Mouse (Mus musculus): Measurements from ENCODE around the gene Myh6. TPM values are rescaled to one million over a fixed set of nuclear protein-coding genes. Genes with fewer than 3 reads are reported as not detected.
"Not testable (repeated sequence)": the region's sequence is repeated elsewhere in the genome, so short reads cannot be mapped to it uniquely, and the experiment has no call there.

The Myh6 gene
- polyA plus RNA-seq, 1 experiment from 2014 or later = 0.41 TPM

DNA sequence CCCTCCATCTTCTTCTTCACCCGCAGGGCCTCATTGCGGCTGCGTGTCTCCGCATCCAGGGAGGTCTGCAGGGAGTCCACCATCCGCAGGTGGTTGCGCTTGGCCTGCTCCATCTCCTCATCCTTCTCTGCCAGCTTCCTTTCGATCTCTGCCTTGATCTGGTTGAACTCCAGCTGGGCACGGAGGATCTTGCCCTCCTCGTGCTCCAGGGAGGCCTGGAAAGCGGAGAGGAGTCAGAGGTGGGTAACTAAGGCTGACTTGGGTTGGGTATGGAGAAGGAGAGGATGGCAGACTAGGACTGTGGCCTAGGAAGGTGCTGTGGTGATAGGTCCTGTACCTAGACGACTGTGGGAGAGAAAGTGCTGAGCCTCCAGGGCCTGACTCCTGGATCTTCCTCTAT is 19.7 kb downstream of the Myh6 start:
- not testable (repeated sequence) for H3K27me3 ChIP-seq (ENCODE audit: poor library complexity, severe bottlenecking); H3K4me3 ChIP-seq; H3K4me1 ChIP-seq; H3K36me3 ChIP-seq (replicated peaks); DNase-seq (ENCODE audit: extremely low spot score, low spot score); H3K27ac ChIP-seq; H3K9me3 ChIP-seq
- WGBS = 90% methylated on average over 11 of the region's 11 CpGs

DNA sequence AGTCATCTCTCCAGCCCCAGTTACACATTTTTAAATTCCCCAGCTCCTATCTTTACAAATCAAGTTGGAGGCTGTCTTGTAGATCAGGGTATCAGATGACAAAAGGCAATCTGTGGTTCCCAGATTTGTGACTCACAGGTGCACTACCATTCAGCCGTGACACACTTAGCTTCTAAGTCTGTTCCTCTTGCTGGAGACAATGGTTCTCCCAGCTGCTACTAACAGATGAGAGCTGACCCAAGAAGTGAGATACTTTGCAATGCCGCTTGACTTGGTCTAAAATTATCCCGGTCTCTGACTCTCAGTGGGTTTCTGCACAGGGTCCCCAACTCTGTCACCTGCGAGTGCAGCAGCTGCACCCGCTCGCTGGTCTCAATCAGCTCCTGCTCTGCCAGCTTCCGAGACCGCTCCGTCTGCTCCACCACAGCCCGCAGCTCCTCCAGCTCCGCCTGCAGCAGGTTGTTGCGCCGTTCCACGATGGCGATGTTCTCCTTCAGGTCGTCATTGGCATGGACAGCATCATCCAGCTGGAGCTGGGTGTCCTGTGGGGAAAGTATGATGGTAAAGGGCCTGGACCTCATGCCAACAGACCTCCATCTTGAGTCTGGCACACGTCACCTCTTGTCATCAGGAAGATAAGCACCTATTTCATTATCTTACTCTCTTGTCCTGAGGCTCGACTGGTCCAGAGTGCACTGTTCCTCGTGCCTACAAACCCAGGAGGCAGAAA is 20.6 kb downstream of the Myh6 start:
- no peak overlapping the region for H3K4me3 ChIP-seq
- H3K4me1 ChIP-seq = no peaks in the 10 kb centered on the region
- WGBS = 85% methylated on average over 19 of the region's 19 CpGs
- no peak overlapping the region for H3K27ac ChIP-seq
- no peaks in the 10 kb centered on the region; the same call in 1 of the 2 replicates for H3K27me3 ChIP-seq (ENCODE audit: poor library complexity, severe bottlenecking)
- DNase-seq (ENCODE audit: extremely low spot score, low spot score) = no peak
- H3K9me3 ChIP-seq = no peaks in the 10 kb centered on the region
- H3K36me3 ChIP-seq (replicated peaks) = no peaks in the 10 kb centered on the region

DNA sequence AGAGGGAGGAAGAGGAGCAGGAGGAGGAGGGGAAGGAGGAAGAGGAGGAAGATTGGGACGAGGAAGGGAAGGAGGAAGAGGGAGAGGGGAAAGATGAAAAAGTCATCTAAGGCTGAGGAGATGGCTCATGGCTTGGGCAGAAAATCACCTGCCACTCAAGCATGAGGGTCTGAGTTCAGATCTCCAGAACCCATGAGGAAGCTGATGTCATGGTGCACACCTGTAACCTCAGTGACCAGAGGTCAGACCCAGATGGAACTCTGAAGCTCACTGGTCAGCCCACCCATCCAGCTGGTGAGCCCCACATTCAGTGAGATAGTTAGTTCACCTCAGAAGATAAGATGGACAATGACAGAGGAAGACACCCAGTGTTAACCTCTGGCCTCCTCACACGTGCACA is 21.8 kb downstream of the Myh6 start:
- 73% methylated on average over 2 of the region's 2 CpGs for WGBS

DNA sequence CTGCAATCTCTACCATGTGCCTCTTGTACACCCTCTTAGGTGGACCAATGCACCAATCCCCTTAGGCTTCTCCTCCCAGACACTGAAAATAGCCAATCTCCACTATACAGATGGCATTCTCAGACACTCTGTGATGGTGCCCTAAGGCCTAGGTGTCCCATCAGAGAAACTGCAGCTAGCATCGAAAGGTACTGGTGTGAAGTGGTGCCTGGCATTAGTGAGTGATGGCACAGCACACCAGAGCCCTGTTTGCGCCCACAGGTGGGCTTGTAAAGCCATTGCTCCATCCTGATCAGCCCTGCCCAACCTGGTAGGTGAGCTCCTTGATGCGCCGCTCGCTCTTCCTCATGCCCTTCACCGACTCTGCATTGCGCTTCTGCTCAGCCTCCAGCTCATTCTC is 22.8 kb downstream of the Myh6 start:
- Histone ChIP-seq H3K36me3 (replicated peaks) (no peaks in the 10 kb centered on the region), H3K27me3 (ENCODE audit: poor library complexity, severe bottlenecking) (no peaks in the 10 kb centered on the region), H3K4me1 (0 out of 2 replicates have a peak, but pooled peaks cover 5% of the 10 kb centered on the region), H3K27ac (no peak overlapping the region), H3K4me3 (no peak overlapping the region), H3K9me3 (no peaks in the 10 kb centered on the region)
- DNase-seq (ENCODE audit: extremely low spot score, low spot score) = no peak
- WGBS = 92% methylated on average over 7 of the region's 7 CpGs

More for the DNA sequence above, 21.8 kb downstream of the Myh6 start:
- Histone ChIP-seq H3K36me3 (replicated peaks) (no peaks in the 10 kb centered on the region), H3K27ac (no peak overlapping the region), H3K27me3 (ENCODE audit: poor library complexity, severe bottlenecking) (no peaks in the 10 kb centered on the region; the same call in 1 of the 2 replicates), H3K9me3 (no peaks in the 10 kb centered on the region), H3K4me3 (no peak overlapping the region), H3K4me1 (no peaks in the 10 kb centered on the region)
- DNase-seq (ENCODE audit: extremely low spot score, low spot score) = no peak

DNA sequence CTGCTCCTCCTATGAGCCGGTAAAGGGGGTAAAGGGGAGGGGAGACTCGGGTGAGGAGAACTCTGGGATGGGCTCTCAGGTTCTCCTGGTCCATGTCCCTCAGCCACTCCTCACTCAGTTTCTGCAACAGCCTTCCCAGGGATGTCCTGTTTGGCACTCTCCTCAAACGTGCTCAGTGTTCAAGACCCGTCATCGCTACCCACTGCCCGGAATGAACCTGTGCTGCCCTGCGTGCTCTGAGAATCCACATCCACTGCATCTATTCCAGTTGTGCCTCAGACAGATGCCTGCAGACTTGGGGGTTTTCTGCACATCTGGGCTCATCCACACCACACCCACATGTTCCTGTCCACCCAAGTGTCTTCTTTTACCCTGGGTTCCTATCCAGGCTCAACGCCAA is 24.2 kb downstream of the Myh6 start:
- WGBS = 83% methylated on average over 8 of the region's 8 CpGs
- Histone ChIP-seq H3K9me3 (no peaks in the 10 kb centered on the region), H3K36me3 (replicated peaks) (no peaks in the 10 kb centered on the region), H3K27me3 (ENCODE audit: poor library complexity, severe bottlenecking) (no peaks in the 10 kb centered on the region), H3K27ac (no peak overlapping the region), H3K4me3 (no peak overlapping the region), H3K4me1 (0 out of 2 replicates have a peak, but pooled peaks cover 5% of the 10 kb centered on the region)
- DNase-seq (ENCODE audit: extremely low spot score, low spot score) = no peak

DNA sequence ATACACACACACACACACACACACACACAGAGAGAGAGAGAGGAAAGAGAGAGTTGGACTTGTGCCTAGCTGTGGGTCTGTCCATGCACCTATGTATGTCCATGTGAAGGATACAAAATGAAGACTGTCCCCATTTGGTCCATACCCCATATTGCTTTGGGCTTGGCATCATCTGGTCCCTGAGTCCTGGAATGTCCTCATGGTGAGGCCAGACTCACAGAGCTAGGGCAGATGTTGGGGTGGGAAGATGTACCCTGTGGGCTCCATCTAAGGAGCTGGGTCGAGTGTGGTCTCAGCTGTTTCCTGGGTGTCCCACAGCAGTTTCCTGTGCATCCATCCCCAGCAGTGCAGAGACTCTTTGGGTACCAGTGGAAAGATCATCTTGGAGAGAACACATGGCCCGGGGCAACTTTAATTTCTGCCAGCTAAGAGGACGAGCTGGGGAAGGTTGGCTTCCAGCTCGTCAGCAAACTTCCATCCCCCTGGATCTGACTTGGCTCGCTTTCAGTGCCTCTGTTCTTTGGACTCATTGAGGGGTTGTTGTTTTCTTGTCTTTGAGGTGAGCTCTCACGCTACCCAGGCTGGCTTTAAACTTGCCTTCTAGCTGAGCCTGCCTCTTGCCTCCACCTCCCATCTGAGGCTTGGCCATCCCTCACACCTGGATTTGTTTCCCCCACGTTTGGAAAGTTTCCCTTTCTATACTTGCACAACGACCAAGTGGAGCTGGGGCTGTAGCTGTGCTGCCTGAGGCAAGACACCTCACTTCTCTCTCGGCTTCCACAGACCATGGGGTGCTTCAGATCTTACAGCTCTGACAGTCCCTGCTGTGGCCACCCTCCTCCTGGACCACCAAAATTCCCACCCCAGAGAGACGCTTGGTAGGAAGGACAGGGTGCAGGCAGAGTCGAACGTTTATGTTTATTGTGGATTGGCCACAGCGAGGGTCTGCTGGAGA is 25.4 kb downstream of the Myh6 start:
- no peak overlapping the region for H3K27ac ChIP-seq
- no peak overlapping the region for H3K4me3 ChIP-seq
- H3K4me1 ChIP-seq = peaks cover 10% of the 10 kb centered on the region
- WGBS = 75% methylated on average over 13 of the region's 13 CpGs
- no peaks in the 10 kb centered on the region for H3K9me3 ChIP-seq
- H3K36me3 ChIP-seq (replicated peaks) = no peaks in the 10 kb centered on the region
- DNase-seq (ENCODE audit: extremely low spot score, low spot score) = no peak
- H3K27me3 ChIP-seq (ENCODE audit: poor library complexity, severe bottlenecking) = no peaks in the 10 kb centered on the region

DNA sequence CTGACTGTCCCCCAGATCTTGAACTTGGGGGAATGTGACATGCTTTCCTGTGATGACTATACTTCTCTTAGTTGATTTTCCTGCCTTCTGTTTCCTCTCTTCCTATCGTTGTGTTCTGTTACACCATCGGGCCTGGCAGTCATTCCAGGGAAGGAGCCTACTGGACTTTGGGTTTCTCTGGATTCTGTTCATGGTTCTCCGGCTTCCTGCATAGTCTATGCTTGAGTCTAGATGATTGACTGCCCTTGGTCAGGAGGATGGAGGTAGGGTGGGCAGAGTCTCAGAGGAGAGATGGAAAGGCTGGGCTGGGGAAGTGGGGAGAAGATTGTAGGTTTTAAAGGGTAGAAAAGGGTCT is 26.6 kb downstream of the Myh6 start:
- H3K36me3 ChIP-seq (replicated peaks) = no peaks in the 10 kb centered on the region
- WGBS = 96% methylated on average over 3 of the region's 3 CpGs

DNA sequence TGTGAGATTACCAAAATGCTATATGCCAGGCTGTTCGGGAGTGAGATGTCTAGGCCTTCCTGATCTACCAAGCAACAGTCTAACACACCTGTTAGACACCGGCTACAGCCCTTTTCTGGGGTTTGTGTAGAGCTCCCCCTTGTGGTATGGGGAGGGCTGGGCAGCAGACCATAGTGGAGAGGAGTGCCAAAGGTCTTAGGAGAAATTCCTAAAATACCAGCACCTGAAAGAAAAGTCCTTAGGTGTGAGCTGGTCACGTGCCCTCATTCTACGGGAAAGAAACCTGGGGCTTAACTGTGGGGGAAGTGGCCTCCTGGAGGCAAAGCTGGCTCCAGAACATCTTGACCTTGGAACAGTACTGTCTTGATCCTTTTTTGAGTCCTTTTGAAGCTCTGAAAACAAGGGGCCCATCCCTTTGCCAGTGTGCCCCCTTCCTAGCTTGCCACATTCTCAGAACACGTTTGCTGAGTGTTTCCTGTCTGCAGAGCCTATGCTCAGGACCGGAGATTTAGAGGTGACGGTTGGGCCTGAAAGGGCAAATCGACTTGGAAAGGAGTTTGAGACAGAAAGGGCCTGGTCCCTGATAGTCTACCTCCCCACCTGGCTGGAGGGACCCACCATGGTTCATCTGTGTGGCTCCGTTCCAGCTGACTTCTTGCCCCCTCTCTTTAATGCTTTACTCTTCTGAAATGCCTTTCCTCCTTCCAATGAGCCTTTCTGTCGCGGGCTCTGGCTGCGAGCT is 27.1 kb downstream of the Myh6 start:
- Histone ChIP-seq H3K27ac (no peak overlapping the region), H3K9me3 (no peaks in the 10 kb centered on the region), H3K4me1 (peaks cover 16% of the 10 kb centered on the region), H3K4me3 (no peak overlapping the region), H3K36me3 (replicated peaks) (no peaks in the 10 kb centered on the region), H3K27me3 (ENCODE audit: poor library complexity, severe bottlenecking) (no peaks in the 10 kb centered on the region)
- WGBS = 56% methylated on average over 12 of the region's 12 CpGs
- peak; percentile 66 for DNase-seq (ENCODE audit: extremely low spot score, low spot score)

More for the DNA sequence above, 26.6 kb downstream of the Myh6 start:
- no peak overlapping the region for H3K27ac ChIP-seq
- no peaks in the 10 kb centered on the region for H3K27me3 ChIP-seq (ENCODE audit: poor library complexity, severe bottlenecking)
- no peaks in the 10 kb centered on the region for H3K9me3 ChIP-seq
- no peak overlapping the region for H3K4me3 ChIP-seq
- no peak for DNase-seq (ENCODE audit: extremely low spot score, low spot score)
- H3K4me1 ChIP-seq = peaks cover 16% of the 10 kb centered on the region

DNA sequence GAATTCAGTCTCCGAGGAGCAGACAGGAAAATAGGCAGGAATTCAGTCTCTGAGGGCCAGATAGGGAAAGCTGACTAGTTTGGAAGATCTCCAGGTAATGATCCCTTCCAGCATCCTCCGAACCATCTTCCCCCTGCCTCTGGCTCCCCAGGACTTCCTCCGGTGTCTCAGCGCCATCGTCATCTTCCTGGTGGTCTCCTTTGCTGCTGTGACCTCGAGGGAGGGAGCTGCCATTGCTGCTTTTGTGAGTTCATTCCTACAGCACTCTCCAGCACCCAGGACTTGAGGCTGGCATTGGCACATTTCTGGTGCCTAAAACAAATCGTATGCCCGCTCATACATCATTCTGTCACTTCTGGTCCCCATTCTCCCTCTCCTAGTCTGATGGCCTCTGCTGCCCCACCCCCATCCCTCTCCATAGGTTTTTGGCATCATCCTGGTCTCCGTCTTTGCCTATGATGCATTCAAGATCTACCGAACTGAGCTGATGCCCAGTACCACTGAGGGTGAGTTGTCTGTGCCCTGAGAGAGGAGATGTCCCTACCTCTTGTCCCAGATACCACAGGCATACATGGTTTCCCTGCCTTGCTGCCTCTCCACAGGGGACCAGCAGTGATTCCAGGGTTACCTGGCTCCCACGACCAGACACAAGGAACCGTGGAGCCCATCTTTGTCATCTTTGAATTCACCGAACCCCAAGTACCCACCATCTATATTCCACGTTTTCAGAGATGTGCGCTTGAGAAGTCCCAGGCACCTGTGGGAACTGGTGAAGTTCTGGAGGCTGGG is 28.1 kb downstream of the Myh6 start:
- Histone ChIP-seq H3K4me3 (no peak overlapping the region), H3K27me3 (ENCODE audit: poor library complexity, severe bottlenecking) (no peaks in the 10 kb centered on the region), H3K4me1 (peaks cover 16% of the 10 kb centered on the region), H3K9me3 (no peaks in the 10 kb centered on the region), H3K27ac (0 out of 2 replicates have a peak overlapping the region, but pooled peaks have one; percentile 25), H3K36me3 (replicated peaks) (no peaks in the 10 kb centered on the region)
- 80% methylated on average over 15 of the region's 15 CpGs for WGBS
- DNase-seq (ENCODE audit: extremely low spot score, low spot score) = no peak

DNA sequence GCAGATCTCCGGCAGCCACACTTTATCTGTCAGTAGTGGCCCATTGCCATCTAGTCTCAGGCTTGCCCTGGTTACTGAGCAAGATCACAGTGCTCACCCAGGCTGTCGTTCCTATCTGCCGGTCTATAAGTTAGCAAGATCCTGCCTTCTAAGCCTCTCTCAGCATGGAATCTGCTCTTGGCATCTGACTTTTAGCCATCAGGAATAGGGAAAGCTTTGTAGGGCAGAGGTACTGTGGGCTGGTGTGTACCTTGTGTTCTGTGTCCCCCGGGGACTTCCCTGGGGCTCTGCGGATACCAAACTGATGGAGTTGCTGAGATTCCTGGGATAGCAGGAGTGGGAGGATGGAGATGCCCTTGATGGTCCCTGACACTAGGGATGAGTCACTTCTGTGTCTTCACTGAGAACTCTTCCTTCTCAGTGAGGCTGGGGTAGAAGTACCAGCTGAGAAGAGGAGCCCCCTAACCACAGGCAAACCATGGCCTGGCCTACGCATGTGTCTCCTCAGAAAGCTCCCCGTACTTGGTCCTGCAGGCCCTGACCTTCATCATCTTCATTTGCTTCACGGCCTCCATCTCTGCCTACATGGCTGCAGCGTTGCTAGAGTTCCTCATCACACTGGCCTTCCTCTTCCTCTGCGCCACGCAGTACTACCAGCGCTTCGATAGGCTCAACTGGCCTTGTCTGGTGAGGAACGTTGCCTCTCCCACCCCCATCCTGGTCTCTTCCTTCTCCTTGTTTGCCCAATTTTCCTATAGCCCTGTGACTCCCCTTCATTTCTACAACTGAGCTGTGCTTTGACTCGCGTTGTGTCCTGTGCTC is 29.2 kb downstream of the Myh6 start:
- H3K27ac ChIP-seq = 0 out of 2 replicates have a peak overlapping the region, but pooled peaks have one; percentile 25
- H3K4me1 ChIP-seq = peaks cover 26% of the 10 kb centered on the region
- H3K27me3 ChIP-seq (ENCODE audit: poor library complexity, severe bottlenecking) = no peaks in the 10 kb centered on the region
- no peaks in the 10 kb centered on the region for H3K9me3 ChIP-seq
- H3K4me3 ChIP-seq = no peak overlapping the region
- no peak for DNase-seq (ENCODE audit: extremely low spot score, low spot score)
- 93% methylated on average over 16 of the region's 16 CpGs for WGBS
- no peaks in the 10 kb centered on the region for H3K36me3 ChIP-seq (replicated peaks)

DNA sequence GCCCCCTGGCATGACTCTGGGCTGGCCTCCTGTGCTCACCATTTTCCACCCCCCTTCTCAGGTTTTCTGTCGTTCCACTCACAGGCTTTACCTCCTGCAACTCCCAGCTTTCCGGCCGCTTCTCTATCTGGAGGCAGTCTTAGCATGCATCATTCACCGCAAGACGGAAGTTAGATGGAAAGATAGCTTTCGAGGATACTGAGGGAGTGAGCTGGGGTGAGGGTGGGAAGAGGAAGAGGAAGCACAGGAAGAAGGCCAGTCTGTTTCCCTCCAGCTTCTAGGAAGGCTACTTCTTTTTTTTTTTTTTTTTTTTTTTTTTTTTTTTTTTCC is 29.9 kb downstream of the Myh6 start:
- 57% methylated on average over 6 of the region's 6 CpGs for WGBS
- Histone ChIP-seq H3K9me3 (no peaks in the 10 kb centered on the region), H3K4me3 (no peak overlapping the region), H3K27ac (peak overlapping the region; percentile 80), H3K36me3 (replicated peaks) (no peaks in the 10 kb centered on the region), H3K27me3 (ENCODE audit: poor library complexity, severe bottlenecking) (no peaks in the 10 kb centered on the region), H3K4me1 (peaks cover 31% of the 10 kb centered on the region)
- no peak for DNase-seq (ENCODE audit: extremely low spot score, low spot score)
